Mouse (Mus musculus) spleen, adult 2 months (tissue): Measurements from ENCODE around the gene Scel.
A peak's percentile ranks its signal among the peaks of the same experiment; 100 is the strongest.

ENCODE experiments used
- CTCF ChIP-seq: fragments of 200-500 bp; IDR thresholded peaks from 2 replicates; pipeline ENCODE4 v1.5.1; 2011; ENCODE audit warnings: mild to moderate bottlenecking, inconsistent platforms; ENCODE audit not compliant: insufficient read depth, insufficient read length, insufficient replicate concordance; ENCODE audit errors: extremely low read depth
- POLR2A ChIP-seq: fragments of 200-500 bp; IDR thresholded peaks from 2 replicates; pipeline ENCODE4 v1.6.1; 2011; ENCODE audit warnings: low read depth, low read length, inconsistent platforms

GRCm38 (mm10) chr14:103550480-103550879 is 37.3 kb downstream of the Scel start:
- TF ChIP-seq CTCF (peak; percentile 64; the same call in 1 of the 2 replicates), POLR2A (no peak)
